Mouse (Mus musculus): Measurements from ENCODE around the gene Fign. TPM values are rescaled to one million over a fixed set of nuclear protein-coding genes. Genes with fewer than 3 reads are reported as not detected.

The Fign gene
- 16.0 and 22.1 TPM in 2 replicates for polyA plus RNA-seq (2016; fragmentation: Nextera tagmentation; extraction: Ambion mirVana)

DNA sequence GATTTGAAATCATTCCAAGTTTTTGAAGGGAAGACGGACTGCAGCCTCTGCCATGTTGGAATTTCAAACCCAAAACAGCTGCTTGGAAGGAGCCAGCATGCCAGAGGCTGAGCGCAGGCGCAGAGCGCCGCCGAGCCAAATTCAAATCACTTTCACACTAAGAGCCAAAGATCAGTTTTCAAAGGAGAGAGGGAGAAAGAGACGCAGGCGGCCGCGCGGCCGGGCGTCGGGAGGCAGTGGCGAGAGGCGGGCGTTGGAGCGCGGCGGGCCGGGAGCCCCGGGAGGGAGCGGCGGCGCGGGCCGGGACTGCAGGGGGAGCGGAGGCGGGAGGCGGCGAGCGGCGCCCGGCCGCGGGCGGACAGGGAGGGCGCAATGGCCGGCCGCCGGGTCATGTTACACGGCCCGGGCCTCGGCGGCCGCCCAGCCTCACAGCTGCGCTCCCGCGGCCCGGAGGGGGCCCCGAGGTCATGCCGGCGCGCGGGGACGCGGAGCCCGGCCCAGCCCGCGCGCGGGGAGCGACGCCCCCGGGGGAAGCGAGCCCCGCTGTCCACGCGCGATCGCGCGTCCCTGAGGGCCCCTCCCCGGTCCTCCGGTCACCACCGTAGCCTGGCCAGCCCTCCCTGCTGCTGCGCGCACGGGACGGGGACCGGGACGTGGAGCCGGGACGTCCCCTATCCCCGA lies at the start of gene Fign:
TSS of gene Fign (minus strand) at position 102 of the 681 bp plus-strand sequence.
- Histone ChIP-seq H3K4me1 (replicated peaks) (peaks cover 45% of the 10 kb centered on the region), H3K4me3 (peak within 1 kb of the TSS; percentile 79)
- under 1% methylated on average over 47 of the region's 85 CpGs for WGBS

DNA sequence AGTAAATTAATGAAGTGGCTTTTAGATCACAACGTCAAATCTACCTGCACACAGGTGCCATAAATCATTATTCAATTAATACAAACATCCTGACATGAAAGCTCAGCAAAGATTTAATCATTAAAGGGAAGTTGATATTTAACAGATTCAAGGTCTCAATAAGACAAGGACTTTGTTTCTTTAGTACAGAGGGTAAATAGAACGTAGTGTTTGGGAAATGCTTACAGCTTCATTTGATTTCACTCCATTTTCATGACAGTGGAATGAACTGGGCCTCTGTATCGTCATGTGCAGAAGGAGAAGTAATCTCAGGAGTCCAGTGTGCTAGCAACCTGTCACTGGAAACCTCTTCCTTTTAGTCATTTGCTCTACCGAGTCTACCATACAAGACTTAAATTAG lies 35.8 kb upstream of the Fign start:
- no peaks in the 10 kb centered on the region for H3K27me3 ChIP-seq (ENCODE audit: insufficient read depth, poor library complexity, severe bottlenecking)
- H3K27ac ChIP-seq: no peak overlapping the region
- no peak overlapping the region for H3K4me3 ChIP-seq
- no peaks in the 10 kb centered on the region for H3K9me3 ChIP-seq
- no peaks in the 10 kb centered on the region for H3K4me1 ChIP-seq (replicated peaks)
- 90% methylated on average over 4 of the region's 4 CpGs for WGBS
- DNase-seq (ENCODE audit: low spot score): no peak
- H3K36me3 ChIP-seq: no peaks in the 10 kb centered on the region

More for the DNA sequence above, at the start of gene Fign:
- H3K27ac ChIP-seq: peak within 1 kb of the TSS; percentile 100
- no peaks in the 10 kb centered on the region for H3K36me3 ChIP-seq
- no peaks in the 10 kb centered on the region for H3K9me3 ChIP-seq
- DNase-seq (ENCODE audit: low spot score): peak; percentile 92
- no peaks in the 10 kb centered on the region for H3K27me3 ChIP-seq (ENCODE audit: insufficient read depth, poor library complexity, severe bottlenecking)

DNA sequence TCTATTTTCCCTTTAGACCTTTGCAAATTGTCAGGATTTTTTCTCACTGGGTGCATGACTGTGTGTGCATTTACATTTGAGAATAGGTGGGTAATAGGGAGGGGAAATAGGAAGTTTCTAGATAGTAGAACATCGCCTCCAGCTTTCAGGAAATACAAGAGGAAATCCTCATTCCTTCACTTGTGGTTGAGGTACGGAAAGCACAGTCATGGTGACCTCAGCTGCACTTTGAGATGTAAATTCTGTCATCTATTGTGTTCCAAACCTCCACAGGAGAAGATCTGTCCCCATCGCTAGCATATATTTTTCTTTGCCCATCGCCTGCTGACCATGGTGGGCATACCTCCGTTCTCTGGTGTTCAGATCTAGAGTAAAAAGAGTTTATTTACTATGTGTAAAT lies 22.7 kb upstream of the Fign start:
- WGBS: 92% methylated on average over 5 of the region's 5 CpGs
- H3K27me3 ChIP-seq (ENCODE audit: insufficient read depth, poor library complexity, severe bottlenecking): no peaks in the 10 kb centered on the region

DNA sequence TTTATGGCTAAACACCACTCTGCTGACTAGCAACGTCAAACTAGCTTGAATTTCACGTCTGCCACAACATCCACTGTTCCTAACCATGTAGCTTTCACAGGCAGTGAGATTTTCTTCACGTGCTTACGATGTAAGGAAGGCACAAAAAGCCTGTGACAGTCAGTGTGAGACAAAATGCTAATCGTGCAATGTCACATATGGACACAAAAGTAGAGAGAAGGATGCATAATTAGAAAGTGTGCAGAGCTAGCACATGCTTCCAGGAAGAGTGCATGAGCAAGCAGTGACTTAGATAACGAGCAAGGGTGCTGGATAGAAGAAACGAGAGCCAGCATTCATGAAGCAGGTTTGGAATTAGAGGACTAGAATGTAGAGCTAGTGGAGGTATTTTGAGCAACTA lies 18.8 kb upstream of the Fign start:
- no peaks in the 10 kb centered on the region for H3K27me3 ChIP-seq (ENCODE audit: insufficient read depth, poor library complexity, severe bottlenecking)
- H3K9me3 ChIP-seq: no peaks in the 10 kb centered on the region
- no peak for DNase-seq (ENCODE audit: low spot score)
- no peaks in the 10 kb centered on the region for H3K36me3 ChIP-seq
- WGBS: 81% methylated on average over 7 of the region's 7 CpGs
- no peaks in the 10 kb centered on the region for H3K4me1 ChIP-seq (replicated peaks)
- H3K4me3 ChIP-seq: no peak overlapping the region
- H3K27ac ChIP-seq: no peak overlapping the region

More for the DNA sequence above, 22.7 kb upstream of the Fign start:
- H3K9me3 ChIP-seq: no peaks in the 10 kb centered on the region
- no peaks in the 10 kb centered on the region for H3K4me1 ChIP-seq (replicated peaks)
- H3K27ac ChIP-seq: no peak overlapping the region
- no peak overlapping the region for H3K4me3 ChIP-seq
- DNase-seq (ENCODE audit: low spot score): no peak
- H3K36me3 ChIP-seq: no peaks in the 10 kb centered on the region

DNA sequence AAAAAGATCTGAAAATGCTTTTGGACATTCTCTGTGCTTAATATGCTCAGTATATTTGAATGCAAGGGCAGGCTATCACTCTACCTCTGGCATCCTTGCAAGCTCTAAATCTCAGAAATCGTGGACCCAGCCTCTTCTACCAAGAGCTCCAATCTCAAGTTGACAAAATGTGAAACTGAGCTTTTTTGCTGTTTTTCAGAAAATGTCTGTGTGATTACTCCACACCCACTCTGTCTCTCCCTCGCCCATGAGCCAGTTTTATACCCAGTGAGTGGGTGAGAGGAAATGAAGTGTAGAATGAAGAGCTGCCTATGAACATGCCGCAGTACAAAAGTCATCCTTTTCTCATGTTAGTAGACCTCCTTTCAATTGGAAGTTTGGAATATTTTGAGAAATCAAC lies 13.3 kb upstream of the Fign start:
- 87% methylated on average over 3 of the region's 3 CpGs for WGBS
- Histone ChIP-seq H3K27ac (no peak overlapping the region), H3K9me3 (no peaks in the 10 kb centered on the region), H3K36me3 (no peaks in the 10 kb centered on the region), H3K4me1 (replicated peaks) (no peaks in the 10 kb centered on the region), H3K27me3 (ENCODE audit: insufficient read depth, poor library complexity, severe bottlenecking) (no peaks in the 10 kb centered on the region), H3K4me3 (no peak overlapping the region)
- DNase-seq (ENCODE audit: low spot score): no peak

DNA sequence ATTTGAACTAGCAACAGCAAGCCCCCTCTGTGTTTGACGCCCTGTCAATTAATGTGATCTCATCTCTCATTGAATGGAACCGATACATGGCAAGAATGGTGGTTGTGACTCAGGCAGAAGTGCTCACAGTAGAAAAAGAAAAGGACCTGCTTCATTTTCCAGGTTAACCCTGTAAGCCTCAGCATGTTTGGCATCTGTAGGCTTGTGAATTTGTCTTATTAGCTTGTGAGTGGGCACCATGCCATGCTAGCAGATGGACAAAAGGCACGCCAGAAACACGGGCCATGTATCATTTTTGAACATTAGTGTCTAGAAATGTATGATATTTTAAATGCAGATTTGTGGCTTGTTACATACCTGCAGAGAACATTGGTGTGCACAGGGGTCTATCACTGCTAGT lies 12.0 kb upstream of the Fign start:
- 88% methylated on average over 4 of the region's 4 CpGs for WGBS
- Histone ChIP-seq H3K4me1 (replicated peaks) (no peaks in the 10 kb centered on the region), H3K36me3 (no peaks in the 10 kb centered on the region), H3K9me3 (no peaks in the 10 kb centered on the region), H3K27ac (no peak overlapping the region), H3K27me3 (ENCODE audit: insufficient read depth, poor library complexity, severe bottlenecking) (no peaks in the 10 kb centered on the region), H3K4me3 (no peak overlapping the region)
- no peak for DNase-seq (ENCODE audit: low spot score)

DNA sequence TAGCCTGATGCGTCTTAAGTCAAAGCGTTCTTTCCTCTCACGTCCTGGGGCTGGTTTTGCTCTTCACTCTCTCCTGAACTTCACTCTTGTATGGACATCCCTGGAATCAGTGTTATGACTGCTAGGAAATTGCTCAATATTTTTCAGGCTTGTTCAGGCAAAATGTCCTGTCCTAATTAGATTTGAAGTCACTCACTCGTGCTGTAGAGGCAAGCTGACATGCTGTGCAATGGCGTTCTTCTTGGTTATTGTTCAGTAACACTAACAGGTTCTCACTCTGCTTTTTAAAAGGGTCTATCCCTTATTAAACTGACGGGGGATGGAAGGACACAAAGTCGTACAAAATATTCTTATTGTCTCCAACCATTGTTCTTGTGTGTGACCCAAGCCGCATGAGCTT lies 10.2 kb upstream of the Fign start:
- H3K9me3 ChIP-seq: no peaks in the 10 kb centered on the region
- no peaks in the 10 kb centered on the region for H3K36me3 ChIP-seq
- no peak overlapping the region for H3K4me3 ChIP-seq
- 82% methylated on average over 8 of the region's 8 CpGs for WGBS
- no peaks in the 10 kb centered on the region for H3K4me1 ChIP-seq (replicated peaks)
- no peak for DNase-seq (ENCODE audit: low spot score)
- no peaks in the 10 kb centered on the region for H3K27me3 ChIP-seq (ENCODE audit: insufficient read depth, poor library complexity, severe bottlenecking)
- no peak overlapping the region for H3K27ac ChIP-seq

DNA sequence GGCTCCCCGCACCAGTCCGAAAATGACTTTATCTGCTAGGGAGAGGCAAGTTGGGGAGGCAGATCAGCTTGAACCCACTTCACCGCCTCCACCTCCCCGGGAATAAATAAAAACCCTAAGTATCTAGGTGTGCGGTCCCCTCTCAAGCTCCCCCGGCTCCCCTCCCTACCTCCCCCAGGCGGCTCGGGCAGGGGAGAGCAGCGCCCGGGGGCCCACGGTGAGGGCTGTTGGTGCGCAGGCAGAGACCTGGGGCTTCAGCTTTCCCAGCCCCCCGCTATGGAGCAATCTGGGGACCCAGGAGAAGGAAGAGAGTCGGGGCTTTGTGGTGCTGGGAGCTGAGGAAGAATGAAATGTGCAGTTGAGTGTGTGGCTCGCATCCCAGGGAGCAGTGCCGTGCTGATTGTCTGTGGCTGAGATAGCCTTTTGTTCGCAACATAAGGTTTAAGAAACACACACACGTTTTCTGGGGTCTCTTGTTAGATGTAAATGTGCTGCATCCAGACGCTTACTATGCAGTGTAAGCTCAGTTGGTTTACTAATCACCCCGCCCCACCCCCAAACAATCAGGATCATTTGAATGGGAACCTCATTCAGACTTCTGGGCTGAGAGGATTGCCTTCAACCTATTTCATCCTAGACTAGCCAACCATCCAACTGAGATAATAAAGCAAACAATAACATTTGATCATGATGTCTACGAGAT lies 931 bp upstream of the Fign start:
- 1% methylated on average over 21 of the region's 21 CpGs for WGBS

DNA sequence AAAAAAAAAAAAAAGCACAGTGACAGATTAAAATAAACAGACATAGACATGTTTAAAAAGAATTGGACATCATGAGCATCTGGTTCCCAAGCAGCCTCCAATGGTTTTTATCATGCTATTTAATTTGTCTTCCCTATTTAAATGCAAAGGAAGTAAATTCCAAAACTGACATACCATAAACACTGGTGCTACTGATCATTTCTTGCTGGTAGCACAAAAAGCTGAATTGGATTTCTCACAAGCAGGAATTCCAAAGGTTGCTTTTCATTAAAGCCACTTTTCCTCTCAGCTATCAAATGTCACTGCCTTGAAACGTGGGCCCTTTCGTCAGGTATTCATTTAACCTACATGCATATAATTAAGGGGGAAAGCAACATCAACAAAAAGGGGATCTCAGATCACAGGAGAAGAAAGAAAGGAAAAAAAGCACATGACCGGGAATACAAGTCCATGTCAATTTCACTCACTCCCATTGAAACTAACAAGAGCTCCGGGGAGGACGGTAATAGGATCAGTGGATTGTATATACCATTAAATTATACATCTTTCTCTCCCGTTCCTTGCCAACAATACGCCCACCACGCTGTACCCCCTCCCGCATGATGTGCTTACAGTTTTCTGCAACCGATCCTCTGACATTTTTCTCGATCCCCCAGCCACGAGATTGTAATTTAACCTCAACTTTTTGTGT lies 972 bp downstream of the Fign start:
- no peaks in the 10 kb centered on the region for H3K9me3 ChIP-seq
- DNase-seq (ENCODE audit: low spot score): peak; percentile 40
- H3K4me3 ChIP-seq: peak overlapping the region; percentile 79
- H3K4me1 ChIP-seq (replicated peaks): peaks cover 49% of the 10 kb centered on the region
- H3K27me3 ChIP-seq (ENCODE audit: insufficient read depth, poor library complexity, severe bottlenecking): no peaks in the 10 kb centered on the region
- under 1% methylated on average over 12 of the region's 12 CpGs for WGBS
- no peaks in the 10 kb centered on the region for H3K36me3 ChIP-seq
- peak overlapping the region; percentile 100 for H3K27ac ChIP-seq

More for the DNA sequence above, 931 bp upstream of the Fign start:
- peak overlapping the region; percentile 79 for H3K4me3 ChIP-seq
- H3K36me3 ChIP-seq: no peaks in the 10 kb centered on the region
- H3K4me1 ChIP-seq (replicated peaks): peaks cover 38% of the 10 kb centered on the region
- peak; percentile 78 for DNase-seq (ENCODE audit: low spot score)
- H3K27ac ChIP-seq: peak overlapping the region; percentile 100
- H3K9me3 ChIP-seq: no peaks in the 10 kb centered on the region
- H3K27me3 ChIP-seq (ENCODE audit: insufficient read depth, poor library complexity, severe bottlenecking): no peaks in the 10 kb centered on the region

DNA sequence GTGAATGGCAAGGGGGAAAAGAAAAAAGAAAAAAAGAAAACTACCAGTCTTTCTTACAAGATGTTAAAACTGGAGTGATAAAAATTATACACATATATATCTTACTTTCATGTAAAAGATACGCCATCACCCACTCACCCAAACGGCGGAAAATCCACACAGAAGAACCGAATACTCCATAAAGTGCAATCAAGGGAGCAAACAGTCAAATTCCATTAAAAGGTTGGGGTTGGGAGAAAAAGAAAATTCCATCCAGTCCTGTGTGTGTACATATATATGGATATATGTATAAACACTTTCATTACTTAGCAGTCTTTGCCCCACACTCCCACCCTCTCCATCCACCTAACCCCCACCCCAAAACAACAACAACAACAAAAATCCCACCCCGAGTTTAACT lies 1.7 kb downstream of the Fign start:
- H3K36me3 ChIP-seq: no peaks in the 10 kb centered on the region
- H3K4me3 ChIP-seq: peak overlapping the region; percentile 79
- DNase-seq (ENCODE audit: low spot score): no peak
- peaks cover 49% of the 10 kb centered on the region for H3K4me1 ChIP-seq (replicated peaks)
- H3K27ac ChIP-seq: peak overlapping the region; percentile 100
- no peaks in the 10 kb centered on the region for H3K27me3 ChIP-seq (ENCODE audit: insufficient read depth, poor library complexity, severe bottlenecking)
- H3K9me3 ChIP-seq: no peaks in the 10 kb centered on the region
- 31% methylated on average over 5 of the region's 5 CpGs for whole genome bisulfite sequencing

DNA sequence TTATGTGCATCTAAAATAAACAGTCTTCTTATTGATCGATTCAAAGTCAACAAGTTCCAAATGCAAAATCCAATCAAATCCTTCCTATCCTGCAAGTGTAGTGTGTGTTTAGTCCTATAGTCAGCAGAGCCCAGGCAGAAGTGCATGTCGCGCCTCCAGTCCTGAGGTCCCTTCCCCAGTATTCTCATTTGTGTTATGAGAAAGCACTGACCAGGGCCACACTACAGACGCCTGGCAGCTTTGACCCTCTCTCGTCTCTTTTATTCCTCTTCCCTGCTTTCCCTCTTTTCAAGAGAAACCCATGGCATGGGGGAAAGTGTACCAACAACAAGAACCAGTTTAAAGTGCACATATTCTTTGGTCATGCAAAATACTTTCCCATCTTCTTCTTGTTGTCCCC lies 2.3 kb downstream of the Fign start:
- H3K4me3 ChIP-seq: peak overlapping the region; percentile 79
- DNase-seq (ENCODE audit: low spot score): peak; percentile 20
- H3K27me3 ChIP-seq (ENCODE audit: insufficient read depth, poor library complexity, severe bottlenecking): no peaks in the 10 kb centered on the region
- no peaks in the 10 kb centered on the region for H3K9me3 ChIP-seq
- WGBS: 11% methylated on average over 5 of the region's 5 CpGs
- peaks cover 49% of the 10 kb centered on the region for H3K4me1 ChIP-seq (replicated peaks)
- H3K36me3 ChIP-seq: no peaks in the 10 kb centered on the region
- H3K27ac ChIP-seq: peak overlapping the region; percentile 100

DNA sequence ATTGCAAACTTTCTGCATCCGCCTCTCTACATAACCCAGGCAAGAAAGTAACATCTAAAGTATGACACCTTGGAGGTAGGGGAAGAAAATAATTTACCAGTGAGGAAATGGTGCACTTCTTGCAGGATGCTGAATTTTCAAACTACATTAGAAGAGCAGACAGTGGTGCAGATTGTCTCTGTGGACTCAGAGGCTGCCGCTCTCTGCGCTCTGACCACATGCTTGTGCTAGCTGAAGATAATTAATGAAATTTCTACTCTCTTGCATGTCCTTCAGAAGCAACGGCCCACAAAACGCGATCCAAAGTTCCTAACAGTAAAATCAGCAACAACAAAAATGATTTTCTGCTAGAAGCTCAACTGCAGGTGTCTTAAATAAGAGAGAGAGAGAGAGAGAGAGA lies 4.8 kb downstream of the Fign start:
- Histone ChIP-seq H3K9me3 (no peaks in the 10 kb centered on the region), H3K36me3 (no peaks in the 10 kb centered on the region), H3K4me3 (peak overlapping the region; percentile 6; the same call in 1 of the 2 replicates), H3K27ac (no peak overlapping the region; the same call in 1 of the 2 replicates), H3K4me1 (replicated peaks) (peaks cover 34% of the 10 kb centered on the region), H3K27me3 (ENCODE audit: insufficient read depth, poor library complexity, severe bottlenecking) (no peaks in the 10 kb centered on the region)
- 73% methylated on average over 6 of the region's 6 CpGs for WGBS
- no peak for DNase-seq (ENCODE audit: low spot score)

Measured in hindbrain, embryonic 10.5 days (tissue).